Mouse (Mus musculus) left cerebral cortex, adult 8-10 months (tissue): ENCODE measurements around the gene Ctsd. TPM values are rescaled to one million over a fixed set of nuclear protein-coding genes. Genes with fewer than 3 reads are reported as not detected.
"Not testable (repeated sequence)": the region's sequence is repeated elsewhere in the genome, so short reads cannot be mapped to it uniquely, and the experiment has no call there.

Experiments
- DNase-seq, 2 experiments: peaks; one replicate each; pipeline ENCODE4 v3.0.0; 2022; ENCODE audit warnings: low spot score in 2 of 2
- total RNA-seq, 4 experiments: library from RNA; stranded (reverse); gene quantifications; 2 replicates each; pipeline ENCODE4 v1.2.4; 2022

The Ctsd gene
- total RNA-seq, 4 experiments from 2014 or later: 328 to 1,203 (median 591) TPM

GRCm38 (mm10) chr7:142335151-142335550 lies 52.7 kb downstream of the Ctsd start:
- DNase-seq: no peak

- peak; percentile 70 to 83 for DNase-seq
These were observed 53.6 kb downstream of the Ctsd start for GRCm38 (mm10) chr7:142334246-142334645.

DNA sequence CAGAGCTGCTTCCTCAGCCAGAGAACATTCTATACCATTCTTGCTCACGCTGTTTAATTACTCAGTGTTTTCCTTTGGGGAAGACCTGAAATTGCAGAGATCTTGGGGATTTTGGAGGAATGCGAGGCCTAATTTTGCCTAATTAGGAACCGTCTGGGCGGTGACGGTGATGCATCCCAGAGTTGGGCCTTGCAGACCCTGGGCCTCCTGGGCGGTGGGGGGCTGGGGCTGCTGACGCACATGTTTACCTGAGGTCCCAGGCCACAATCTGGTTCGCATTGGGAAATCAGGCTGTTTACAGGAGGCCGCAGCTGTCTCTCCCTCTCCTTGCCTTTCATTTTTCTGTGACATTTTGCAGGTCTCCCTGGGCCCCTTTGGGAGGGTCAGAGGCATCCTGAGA lies 55.1 kb downstream of the Ctsd start:
- not testable (repeated sequence) for DNase-seq

GRCm38 (mm10) chr7:142331281-142331680 lies 56.6 kb downstream of the Ctsd start:
- no peak for DNase-seq

- DNase-seq: no peak
These were observed 57.5 kb downstream of the Ctsd start for GRCm38 (mm10) chr7:142330271-142330724.

GRCm38 (mm10) chr7:142328507-142328906 lies 59.3 kb downstream of the Ctsd start:
- DNase-seq: no peak

GRCm38 (mm10) chr7:142326714-142327445 lies 61.0 kb downstream of the Ctsd start:
- no peak for DNase-seq

Other genes with a start within 250 kb of the Ctsd start
- not detected for gene Gm45337, start 243.4 kb downstream of the Ctsd start, total RNA-seq
- gene Gm29735, start 230.9 kb downstream of the Ctsd start, total RNA-seq: not detected
- gene Gm4553, start 222.3 kb downstream of the Ctsd start, total RNA-seq: not detected
- not detected for gene Krtap5-2, start 212.0 kb downstream of the Ctsd start, total RNA-seq
- gene Gm10153, start 197.6 kb downstream of the Ctsd start, total RNA-seq: not detected
- gene Krtap5-3, start 186.7 kb downstream of the Ctsd start, total RNA-seq: not detected
- gene Gm7579, start 176.2 kb downstream of the Ctsd start, total RNA-seq: not detected
- not detected for gene Krtap5-5, start 158.1 kb downstream of the Ctsd start, total RNA-seq
- not detected for gene Gm40460, start 147.0 kb downstream of the Ctsd start, total RNA-seq
- gene Gm2431, start 129.7 kb downstream of the Ctsd start, total RNA-seq: not detected
- gene Gm4559, start 113.7 kb downstream of the Ctsd start, total RNA-seq: not detected
- gene Krtap5-1, start 90.9 kb downstream of the Ctsd start, total RNA-seq: not detected
- gene Krtap5-4, start 84.5 kb downstream of the Ctsd start, total RNA-seq: not detected
- gene Ifitm10, start 14.3 kb downstream of the Ctsd start, total RNA-seq: 10 to 100 TPM; 30.9 to 34.5 (median 31.7) TPM
- 10 to 100 TPM in 2 of 4 experiments, 1 to 10 TPM in 1, not detected in 1; 2.2 to 24.0 (median 19.7) TPM for gene Gm49369, start 5.4 kb downstream of the Ctsd start, total RNA-seq
- not detected for gene Syt8, start 46.8 kb upstream of the Ctsd start, total RNA-seq
- 1 to 10 TPM; 1.9 to 9.6 (median 5.2) TPM for gene Tnni2, start 53.8 kb upstream of the Ctsd start, total RNA-seq
- 10 to 100 TPM; 10.8 to 18.8 (median 13.9) TPM for gene Lsp1, start 72.8 kb upstream of the Ctsd start, total RNA-seq
- gene Tnnt3, start 110.8 kb upstream of the Ctsd start, total RNA-seq: 10 to 100 TPM in 1 of 4 experiments, 1 to 10 TPM in 2, under 1 TPM in 1; 0.88 to 14.3 (median 6.5) TPM
- 1 to 10 TPM; 3.4 to 8.4 (median 7.0) TPM for gene Mrpl23, start 144.6 kb upstream of the Ctsd start, total RNA-seq